Mouse (Mus musculus) cortical plate, adult 2 months (tissue): ENCODE results near the gene Arg2.

Experiments
- CTCF ChIP-seq: fragments of 200-500 bp; IDR thresholded peaks from 2 replicates; pipeline ENCODE4 v1.5.1; 2011; ENCODE audit warnings: mild to moderate bottlenecking, control low read depth, low read length; ENCODE audit not compliant: insufficient read depth; ENCODE audit errors: extremely low read depth
- POLR2A ChIP-seq: fragments of 200-500 bp; IDR thresholded peaks from 2 replicates; pipeline ENCODE4 v1.6.1; 2011; ENCODE audit warnings: mild to moderate bottlenecking, low read length, control low read depth; ENCODE audit not compliant: insufficient read depth; ENCODE audit errors: extremely low read depth

GRCm38 (mm10) chr12:79201882-79202281, 71.3 kb downstream of the Arg2 start:
- no peak for TF ChIP-seq CTCF
- TF ChIP-seq POLR2A = no peak
